Mouse (Mus musculus): Measurements from ENCODE around the gene Slc3a2. TPM values are rescaled to one million over a fixed set of nuclear protein-coding genes. Genes with fewer than 3 reads are reported as not detected.
"Not testable (repeated sequence)": the region's sequence is repeated elsewhere in the genome, so short reads cannot be mapped to it uniquely, and the experiment has no call there.

Slc3a2 gene
- total and polyA plus RNA-seq, 2 experiments from 2014 or later, result 38.3 to 40.9 TPM

DNA sequence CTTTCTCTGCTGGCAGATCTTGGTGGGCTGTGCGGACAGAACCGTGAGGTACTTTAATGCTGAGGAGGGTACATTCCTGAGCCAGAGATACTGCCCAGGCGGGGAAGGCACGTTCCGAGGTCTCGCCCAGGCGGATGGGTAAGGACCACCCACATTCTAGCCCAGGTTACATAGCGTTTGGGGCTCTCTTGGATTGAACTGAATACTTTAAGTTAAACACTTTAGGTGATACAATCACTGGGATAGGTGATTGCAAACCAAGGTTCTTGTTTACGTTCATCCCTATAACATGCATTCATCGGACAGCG lies 12.9 kb upstream of the Slc3a2 start:
- ATAC-seq (ENCODE audit: insufficient read depth, low read depth) (peak; percentile 37), DNase-seq (ENCODE audit: low spot score) (no peak)
- Histone ChIP-seq H3K4me1 (ENCODE audit: control insufficient read depth, insufficient read depth) (peaks cover 5% of the 10 kb centered on the region), H3K4me2 (ENCODE audit: low read depth, low read length) (peak overlapping the region; percentile 92), H3K9me3 (replicated peaks; ENCODE audit: control insufficient read depth, low read length) (no peaks in the 10 kb centered on the region), H3K9ac (replicated peaks; ENCODE audit: low read depth, low read length) (peak overlapping the region; percentile 74), H3K4me3 (ENCODE audit: low read depth, low read length) (peak overlapping the region; percentile 80), H3K27ac (ENCODE audit: low read depth) (peak overlapping the region; percentile 70), H3K36me3 (replicated peaks; ENCODE audit: control insufficient read depth, insufficient read depth, low read length) (peaks cover 26% of the 10 kb centered on the region), H3K27me3 (ENCODE audit: control insufficient read depth, insufficient read depth, low read length) (no peaks in the 10 kb centered on the region)
- 3% methylated on average over 11 of the region's 11 CpGs for WGBS
- no peak for TF ChIP-seq CTCF (IDR thresholded peaks at IDR 0.05; ENCODE audit: low read depth)
- no peak for TF ChIP-seq EP300 (IDR thresholded peaks at IDR 0.05; ENCODE audit: low read depth)

DNA sequence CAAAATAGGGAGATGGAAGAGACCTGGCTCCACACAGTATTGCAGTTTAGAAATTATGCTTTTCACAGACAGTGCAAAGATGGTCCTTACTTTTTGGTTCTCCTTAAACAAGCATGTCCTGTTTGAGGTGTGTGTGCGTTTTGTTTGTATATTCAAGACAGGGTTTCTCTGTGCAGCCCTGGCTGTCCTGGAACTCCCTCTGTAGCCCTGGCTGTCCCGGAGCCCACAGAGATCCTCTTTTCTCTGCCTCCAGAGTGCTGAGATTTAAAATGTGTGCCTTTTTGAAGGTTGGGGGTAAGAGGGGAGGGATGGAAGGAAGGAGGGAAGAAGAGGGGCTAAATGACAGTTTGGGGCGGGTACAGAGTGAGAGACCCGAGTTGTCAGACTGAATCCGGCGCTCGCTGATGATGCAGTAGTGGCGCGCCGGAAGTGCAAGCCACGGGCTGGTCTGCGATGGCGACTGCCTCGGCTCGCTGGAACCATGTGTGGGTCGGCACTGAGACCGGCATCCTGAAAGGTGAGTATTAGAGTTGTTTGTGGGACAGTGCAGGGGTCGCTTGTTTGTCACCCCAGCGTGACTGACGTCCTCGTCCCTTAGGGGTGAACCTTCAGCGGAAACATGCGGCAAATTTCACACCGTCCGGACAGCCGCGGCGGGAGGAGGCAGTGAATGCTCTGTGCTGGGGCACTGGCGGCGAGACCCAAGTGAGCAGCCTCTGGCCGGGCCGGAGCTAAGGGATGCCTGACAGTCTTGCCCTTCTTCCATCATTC lies 12.4 kb upstream of the Slc3a2 start, which contains the start of gene Wdr74:
Wdr74 (plus strand) TSS at position 439 of the 771 bp plus-strand sequence.
- peak within 1 kb of the TSS; percentile 70 for H3K27ac ChIP-seq (ENCODE audit: low read depth)
- peak; percentile 93 for ATAC-seq (ENCODE audit: insufficient read depth, low read depth)
- peak within 1 kb of the TSS; percentile 80 for H3K4me3 ChIP-seq (ENCODE audit: low read depth, low read length)
- DNase-seq (ENCODE audit: low spot score), result peak; percentile 80
- no peaks in the 10 kb centered on the region for H3K9me3 ChIP-seq (replicated peaks; ENCODE audit: control insufficient read depth, low read length)
- peak within 1 kb of the TSS; percentile 92 for H3K4me2 ChIP-seq (ENCODE audit: low read depth, low read length)
- H3K9ac ChIP-seq (replicated peaks; ENCODE audit: low read depth, low read length), result peak within 1 kb of the TSS; percentile 74
- TF ChIP-seq CTCF (IDR thresholded peaks at IDR 0.05; ENCODE audit: low read depth), result no peak
- TF ChIP-seq EP300 (IDR thresholded peaks at IDR 0.05; ENCODE audit: low read depth), result no peak
- H3K36me3 ChIP-seq (replicated peaks; ENCODE audit: control insufficient read depth, insufficient read depth, low read length), result peaks cover 26% of the 10 kb centered on the region
- H3K27me3 ChIP-seq (ENCODE audit: control insufficient read depth, insufficient read depth, low read length), result no peaks in the 10 kb centered on the region
- 0% methylated on average over 32 of the region's 32 CpGs for WGBS
- peaks cover 5% of the 10 kb centered on the region for H3K4me1 ChIP-seq (ENCODE audit: control insufficient read depth, insufficient read depth)

DNA sequence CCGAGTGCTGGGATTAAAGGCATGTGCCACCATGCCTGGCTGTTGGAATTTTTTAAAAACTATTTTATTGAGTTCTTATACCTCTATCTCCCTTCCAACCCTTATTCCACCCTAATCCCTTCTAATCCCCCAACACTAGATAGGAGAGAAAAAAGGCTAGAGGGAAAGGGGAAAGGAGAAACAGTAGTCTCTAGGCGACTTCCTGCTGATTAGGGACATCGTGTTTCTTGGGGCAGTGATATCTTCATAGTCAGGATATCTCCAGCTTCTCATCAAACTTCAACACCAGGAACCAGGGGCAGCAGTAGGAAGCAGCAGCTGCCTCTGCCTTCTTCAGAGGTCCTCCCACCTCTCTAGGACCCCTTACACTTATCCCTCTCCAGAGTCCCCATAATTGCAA lies 11.2 kb upstream of the Slc3a2 start:
- 50% methylated on average over 3 of the region's 3 CpGs for WGBS
- TF ChIP-seq CTCF (IDR thresholded peaks at IDR 0.05; ENCODE audit: low read depth) (no peak), EP300 (IDR thresholded peaks at IDR 0.05; ENCODE audit: low read depth) (no peak)
- DNase-seq (ENCODE audit: low spot score), result no peak
- Histone ChIP-seq H3K27me3 (ENCODE audit: control insufficient read depth, insufficient read depth, low read length) (no peaks in the 10 kb centered on the region), H3K9ac (replicated peaks; ENCODE audit: low read depth, low read length) (no peak overlapping the region), H3K4me3 (ENCODE audit: low read depth, low read length) (no peak overlapping the region), H3K9me3 (replicated peaks; ENCODE audit: control insufficient read depth, low read length) (no peaks in the 10 kb centered on the region), H3K36me3 (replicated peaks; ENCODE audit: control insufficient read depth, insufficient read depth, low read length) (peaks cover 17% of the 10 kb centered on the region), H3K27ac (ENCODE audit: low read depth) (no peak overlapping the region), H3K4me1 (ENCODE audit: control insufficient read depth, insufficient read depth) (peaks cover 5% of the 10 kb centered on the region; the same call in 1 of the 2 replicates), H3K4me2 (ENCODE audit: low read depth, low read length) (no peak overlapping the region)
- no peak for ATAC-seq (ENCODE audit: insufficient read depth, low read depth)

DNA sequence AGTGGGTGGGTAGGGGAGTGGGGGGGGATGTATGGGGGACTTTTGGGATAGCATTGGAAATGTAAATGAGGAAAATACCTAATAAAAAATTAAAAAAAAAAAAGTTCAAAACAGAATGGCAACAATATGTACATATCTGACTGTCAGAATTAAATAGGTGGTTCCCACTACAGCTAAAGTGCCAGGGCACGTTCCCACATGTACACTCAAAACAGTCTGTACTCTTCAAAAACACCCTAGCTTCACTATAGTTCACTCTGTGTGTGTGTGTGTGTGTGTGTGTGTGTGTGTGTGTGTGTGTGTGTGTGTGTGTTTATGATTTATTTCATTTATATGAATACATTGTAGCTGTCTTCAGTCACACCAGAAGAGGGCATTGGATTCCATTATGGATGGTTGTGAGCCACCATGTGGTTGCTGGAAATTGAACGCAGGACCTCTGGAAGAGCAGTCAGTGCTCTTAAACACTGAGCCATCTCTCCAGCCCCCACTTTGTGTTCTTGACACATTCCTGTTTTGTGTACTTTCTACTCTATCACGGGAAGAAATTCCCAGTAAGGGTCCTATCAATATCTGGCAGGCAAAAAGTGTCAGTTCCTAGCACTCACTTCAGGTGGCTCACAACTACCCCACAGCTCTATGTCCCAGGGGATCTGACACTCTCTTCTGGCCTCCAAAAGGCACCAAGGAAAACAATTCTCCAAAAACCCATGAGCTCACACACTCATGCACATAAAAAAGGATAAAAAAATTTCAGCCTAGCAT lies 5.3 kb upstream of the Slc3a2 start:
- 40% methylated on average over 3 of the region's 3 CpGs for WGBS
- H3K4me2 ChIP-seq (ENCODE audit: low read depth, low read length); H3K9ac ChIP-seq (replicated peaks; ENCODE audit: low read depth, low read length); ATAC-seq (ENCODE audit: insufficient read depth, low read depth); DNase-seq (ENCODE audit: low spot score); H3K27ac ChIP-seq (ENCODE audit: low read depth); H3K27me3 ChIP-seq (ENCODE audit: control insufficient read depth, insufficient read depth, low read length); H3K9me3 ChIP-seq (replicated peaks; ENCODE audit: control insufficient read depth, low read length); H3K4me3 ChIP-seq (ENCODE audit: low read depth, low read length): not testable (repeated sequence)
- Histone ChIP-seq H3K36me3 (replicated peaks; ENCODE audit: control insufficient read depth, insufficient read depth, low read length) (peaks cover 30% of the 10 kb centered on the region), H3K4me1 (ENCODE audit: control insufficient read depth, insufficient read depth) (peaks cover 14% of the 10 kb centered on the region; the same call in 1 of the 2 replicates)

DNA sequence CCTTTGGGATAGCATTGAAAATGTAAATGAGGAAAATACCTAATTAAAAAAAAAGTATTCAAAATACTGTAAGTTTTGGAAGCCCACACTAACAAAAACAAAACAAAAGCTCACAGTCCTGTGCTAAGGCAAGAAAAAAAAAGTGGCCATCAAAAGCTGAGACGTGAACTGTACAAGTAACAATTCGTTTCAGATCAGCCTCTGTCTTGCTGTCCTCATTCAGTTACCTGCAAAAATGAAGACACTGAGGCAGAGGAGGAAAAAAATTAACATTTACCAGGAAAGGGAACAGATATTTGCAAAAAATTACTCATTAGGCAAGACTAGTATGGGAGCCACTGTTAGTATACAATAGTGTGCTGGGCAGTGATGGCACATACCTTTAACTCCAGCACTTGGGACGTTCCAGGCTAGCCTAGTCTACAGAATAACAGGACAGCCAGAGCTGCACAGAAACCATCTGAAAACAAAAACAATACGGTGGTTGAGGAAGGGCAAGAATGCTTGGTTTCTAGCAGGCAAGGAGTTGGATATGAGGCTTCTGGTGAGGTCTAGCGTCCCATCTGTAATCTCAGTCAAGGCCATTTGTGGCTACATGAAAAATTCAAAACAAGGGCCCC lies 4.4 kb upstream of the Slc3a2 start:
- DNase-seq (ENCODE audit: low spot score) (no peak), ATAC-seq (ENCODE audit: insufficient read depth, low read depth) (no peak)
- Histone ChIP-seq H3K9me3 (replicated peaks; ENCODE audit: control insufficient read depth, low read length) (no peaks in the 10 kb centered on the region), H3K4me2 (ENCODE audit: low read depth, low read length) (no peak overlapping the region), H3K27ac (ENCODE audit: low read depth) (no peak overlapping the region), H3K27me3 (ENCODE audit: control insufficient read depth, insufficient read depth, low read length) (no peaks in the 10 kb centered on the region), H3K36me3 (replicated peaks; ENCODE audit: control insufficient read depth, insufficient read depth, low read length) (peaks cover 30% of the 10 kb centered on the region), H3K4me3 (ENCODE audit: low read depth, low read length) (no peak overlapping the region), H3K4me1 (ENCODE audit: control insufficient read depth, insufficient read depth) (peaks cover 14% of the 10 kb centered on the region; the same call in 1 of the 2 replicates), H3K9ac (replicated peaks; ENCODE audit: low read depth, low read length) (no peak overlapping the region)
- WGBS, result 23% methylated on average over 5 of the region's 5 CpGs
- TF ChIP-seq EP300 (IDR thresholded peaks at IDR 0.05; ENCODE audit: low read depth) (no peak), CTCF (IDR thresholded peaks at IDR 0.05; ENCODE audit: low read depth) (no peak)
